Mouse (Mus musculus): Measurements from ENCODE around the gene Pdlim5.

Gene Pdlim5

DNA sequence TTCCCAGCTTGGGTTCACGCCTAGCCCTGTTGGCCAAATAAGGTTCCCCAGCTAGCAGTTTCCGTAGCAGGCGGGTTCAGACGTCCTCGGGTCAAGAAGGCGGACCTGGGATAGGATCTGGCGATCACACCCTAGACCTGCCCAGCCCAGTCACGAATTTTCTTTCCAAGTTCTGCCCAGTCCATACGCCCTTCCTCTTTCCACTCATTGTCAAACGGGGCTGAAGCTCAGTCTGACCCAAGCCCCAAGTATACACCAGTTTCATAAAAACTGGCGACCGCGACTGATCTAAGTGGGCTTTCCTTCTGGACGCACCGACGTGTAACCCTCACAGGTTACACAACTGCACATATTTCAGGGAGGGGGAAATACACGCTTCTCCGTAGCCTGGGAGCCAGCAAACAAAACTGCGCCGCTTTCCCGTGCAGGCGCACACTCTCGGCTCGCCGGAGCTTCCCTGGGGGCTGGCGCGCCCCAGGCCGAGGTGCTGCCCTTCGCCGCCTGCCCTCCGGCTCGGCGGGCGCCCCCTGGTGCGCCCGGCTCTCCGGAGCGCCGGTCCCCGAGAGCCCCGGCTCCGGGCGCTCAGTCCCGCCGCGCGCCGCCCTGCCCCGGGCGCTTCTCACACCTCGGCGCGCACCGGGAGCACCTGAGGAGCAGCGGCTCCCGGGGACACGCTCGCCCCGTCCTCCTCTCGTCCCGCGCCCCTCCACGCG, 544 bp downstream of the Pdlim5 start:
- DNase-seq (ENCODE audit: low spot score): peak; percentile 80

DNA sequence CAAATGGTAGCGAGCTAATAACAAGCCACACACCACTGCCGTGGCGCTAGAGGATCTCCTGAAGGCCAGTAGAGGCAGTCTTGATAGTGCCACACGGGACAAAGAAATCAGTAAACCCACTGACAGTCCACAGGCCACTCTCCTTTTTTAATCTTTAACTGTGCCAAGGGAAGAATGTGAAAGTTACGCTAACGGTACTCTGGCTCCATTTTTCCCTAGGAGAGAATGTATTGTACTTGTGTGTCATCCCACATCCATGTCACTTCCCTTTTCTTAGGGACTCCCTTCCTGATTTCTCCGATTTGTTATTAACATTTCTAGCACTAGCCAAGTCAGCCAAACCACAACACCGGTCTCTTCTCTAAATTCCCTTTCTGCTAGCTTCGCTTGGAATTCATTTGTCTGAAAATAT, 1.5 kb downstream of the Pdlim5 start:
- peak; percentile 9 for DNase-seq (ENCODE audit: low spot score)

GRCm38 (mm10) chr3:142391531-142391930, 4.0 kb downstream of the Pdlim5 start:
- DNase-seq (ENCODE audit: low spot score): no peak

GRCm38 (mm10) chr3:142390288-142390687, 5.2 kb downstream of the Pdlim5 start:
- DNase-seq (ENCODE audit: low spot score): no peak

GRCm38 (mm10) chr3:142388189-142388588, 7.3 kb downstream of the Pdlim5 start:
- DNase-seq (ENCODE audit: low spot score): no peak

DNA sequence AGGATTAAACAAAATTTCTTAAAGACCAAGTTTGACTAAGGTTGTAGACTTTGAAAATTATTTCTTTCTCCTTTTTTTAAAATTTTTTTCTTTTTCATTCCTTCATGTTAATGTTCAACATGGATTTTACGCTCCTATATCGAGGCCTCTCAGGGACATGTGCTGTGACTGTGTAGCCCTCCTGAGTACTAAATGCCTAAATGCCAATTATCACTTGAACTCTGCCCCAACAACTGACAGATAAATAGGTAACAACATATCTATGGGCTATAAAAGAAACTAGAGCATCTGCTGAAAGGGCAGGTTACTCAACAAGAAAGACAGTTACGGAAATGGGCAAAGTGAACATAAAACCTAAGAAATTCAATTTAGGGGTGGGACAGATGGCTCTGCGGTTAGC, 9.0 kb downstream of the Pdlim5 start:
- no peak for DNase-seq (ENCODE audit: low spot score)

GRCm38 (mm10) chr3:142385690-142386089, 9.8 kb downstream of the Pdlim5 start:
- DNase-seq (ENCODE audit: low spot score): peak; percentile 38

- no peak for DNase-seq (ENCODE audit: low spot score)
These were observed 18.9 kb downstream of the Pdlim5 start for GRCm38 (mm10) chr3:142376638-142377037.

DNA sequence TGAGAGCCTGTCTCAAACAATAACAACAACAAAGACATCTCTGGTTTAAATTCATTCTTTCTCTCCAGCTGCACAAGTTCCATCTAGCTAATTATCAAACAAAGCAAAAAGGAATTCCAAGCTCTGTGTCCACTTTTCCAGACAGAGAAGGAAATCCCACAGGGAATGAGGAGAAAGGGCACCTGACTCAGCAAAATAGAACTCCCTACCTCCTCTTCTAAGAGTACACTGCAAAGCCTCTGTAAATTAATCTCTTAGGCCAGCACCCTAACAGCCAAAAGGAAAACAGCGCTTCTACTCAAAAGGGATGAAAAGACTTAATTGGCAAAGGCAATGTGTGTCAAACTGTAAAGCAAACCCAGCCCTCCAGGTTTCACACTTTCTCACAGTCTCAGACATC, 20.4 kb downstream of the Pdlim5 start:
- peak; percentile 19 for DNase-seq (ENCODE audit: low spot score)

GRCm38 (mm10) chr3:142372465-142373147, 22.9 kb downstream of the Pdlim5 start:
- no peak for DNase-seq (ENCODE audit: low spot score)

- DNase-seq (ENCODE audit: low spot score): no peak
These were observed 27.1 kb downstream of the Pdlim5 start for GRCm38 (mm10) chr3:142368411-142368810.

DNA sequence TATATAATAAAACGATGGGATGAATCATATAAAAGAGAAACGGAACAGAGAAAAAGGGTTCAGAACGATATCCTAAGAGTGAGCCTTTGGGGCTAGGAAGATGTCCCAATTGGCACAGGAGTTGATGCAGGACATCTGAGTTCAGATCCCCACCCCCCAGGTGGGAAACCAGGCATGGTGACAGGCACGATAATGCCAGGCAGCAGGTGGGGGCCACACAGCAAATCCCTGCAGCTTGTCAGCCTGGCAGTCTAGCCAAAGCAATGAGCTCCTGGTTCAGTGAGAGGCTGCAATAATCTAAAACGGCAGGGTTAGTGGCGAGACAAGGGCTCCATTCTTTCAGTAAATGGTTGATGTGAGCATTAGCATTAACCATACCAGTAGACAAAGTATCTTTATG, 33.4 kb downstream of the Pdlim5 start:
- DNase-seq (ENCODE audit: low spot score): no peak

DNA sequence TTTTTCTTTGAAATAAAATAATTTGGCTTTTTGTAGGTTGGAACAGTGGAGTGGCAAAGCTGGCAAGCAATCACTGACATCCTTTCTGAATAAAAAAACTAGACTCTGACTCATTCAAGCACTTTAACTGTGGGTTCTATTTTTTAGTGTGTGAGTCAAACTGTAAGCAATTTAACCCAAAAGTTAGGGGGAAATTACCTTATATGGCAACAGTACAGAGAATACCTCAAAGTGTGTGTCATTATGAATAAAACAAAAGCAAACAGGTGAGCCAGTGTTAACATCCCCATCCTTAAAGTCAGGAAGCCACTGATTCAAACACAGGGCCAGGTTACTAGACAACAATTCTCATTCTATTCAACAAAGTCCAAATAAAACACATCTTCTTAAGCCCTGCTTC, 36.5 kb downstream of the Pdlim5 start:
- no peak for DNase-seq (ENCODE audit: low spot score)

GRCm38 (mm10) chr3:142356661-142357060, 38.8 kb downstream of the Pdlim5 start:
- no peak for DNase-seq (ENCODE audit: low spot score)

DNA sequence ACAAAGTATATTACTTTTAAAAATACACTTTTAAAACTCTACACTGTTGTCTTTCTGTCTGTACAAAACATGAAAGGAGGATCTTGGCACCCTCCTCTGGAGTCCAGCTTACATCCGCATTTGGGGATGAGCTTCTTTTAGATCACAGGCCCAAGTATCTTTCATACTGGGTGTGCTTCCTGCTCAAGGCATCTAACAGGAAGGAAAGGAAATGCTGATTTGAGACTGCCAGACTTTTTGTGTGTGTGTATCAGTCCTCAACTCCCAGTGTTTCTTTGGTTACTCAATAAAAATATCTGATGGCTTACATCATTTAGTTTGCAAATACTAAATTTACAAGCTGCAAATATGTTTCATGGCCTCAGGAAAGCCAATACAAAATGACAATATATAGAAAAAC, 42.3 kb downstream of the Pdlim5 start:
- no peak for DNase-seq (ENCODE audit: low spot score)

DNA sequence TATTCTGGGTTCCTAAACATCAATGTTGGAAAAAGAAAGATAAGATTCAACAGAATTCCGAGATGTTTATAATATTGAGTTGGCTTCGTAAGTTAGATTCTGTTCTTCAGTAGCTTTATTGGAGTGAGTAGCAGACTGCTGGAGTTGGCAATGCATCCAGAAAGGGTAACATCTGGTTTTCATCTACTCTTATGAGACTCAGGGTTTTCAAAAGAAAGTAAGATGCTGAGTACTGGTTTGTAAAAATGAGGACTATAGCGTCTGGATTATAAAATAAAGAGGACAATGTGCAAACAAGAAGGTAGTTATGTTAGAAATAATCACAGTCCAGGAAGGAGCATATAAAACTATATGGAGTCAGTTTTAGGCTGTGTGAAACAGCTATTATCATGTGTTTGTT, 45.0 kb downstream of the Pdlim5 start:
- DNase-seq (ENCODE audit: low spot score): no peak

GRCm38 (mm10) chr3:142348816-142349631, 46.5 kb downstream of the Pdlim5 start:
- peak; percentile 82 for DNase-seq (ENCODE audit: low spot score)

GRCm38 (mm10) chr3:142346261-142346660, 49.2 kb downstream of the Pdlim5 start:
- no peak for DNase-seq (ENCODE audit: low spot score)

GRCm38 (mm10) chr3:142345235-142346125, 50.0 kb downstream of the Pdlim5 start:
- peak; percentile 38 for DNase-seq (ENCODE audit: low spot score)

- no peak for DNase-seq (ENCODE audit: low spot score)
These were observed 51.7 kb downstream of the Pdlim5 start for GRCm38 (mm10) chr3:142343786-142344185.

GRCm38 (mm10) chr3:142340701-142341100, 54.8 kb downstream of the Pdlim5 start:
- DNase-seq (ENCODE audit: low spot score): no peak

All from yolk sac, embryonic 10.5 days (tissue).